Mouse (Mus musculus) stomach, postnatal 0 days (tissue): ENCODE results near the gene Nppa.

Source experiments
- CTCF ChIP-seq: IDR thresholded peaks from 2 replicates; pipeline ENCODE4 v1.5.1; 2016; ENCODE audit warnings: antibody characterized with exemption, low read depth, mild to moderate bottlenecking, moderate library complexity
- EP300 ChIP-seq: optimal IDR thresholded peaks from 2 replicates; pipeline ENCODE3; 2016; ENCODE audit warnings: antibody characterized with exemption

GRCm38 (mm10) chr4:148040933-148041610 is 40.5 kb downstream of the Nppa start:
- TF ChIP-seq CTCF (no peak), EP300 (no peak)
